Mouse (Mus musculus): ENCODE measurements at regions not wholly inside any gene's neighbourhood (a gene's known extent, or its start where the extent isn't known, plus 50 kb on each side); places are given as distances from the start of the nearest gene placed in this dataset.

DNA sequence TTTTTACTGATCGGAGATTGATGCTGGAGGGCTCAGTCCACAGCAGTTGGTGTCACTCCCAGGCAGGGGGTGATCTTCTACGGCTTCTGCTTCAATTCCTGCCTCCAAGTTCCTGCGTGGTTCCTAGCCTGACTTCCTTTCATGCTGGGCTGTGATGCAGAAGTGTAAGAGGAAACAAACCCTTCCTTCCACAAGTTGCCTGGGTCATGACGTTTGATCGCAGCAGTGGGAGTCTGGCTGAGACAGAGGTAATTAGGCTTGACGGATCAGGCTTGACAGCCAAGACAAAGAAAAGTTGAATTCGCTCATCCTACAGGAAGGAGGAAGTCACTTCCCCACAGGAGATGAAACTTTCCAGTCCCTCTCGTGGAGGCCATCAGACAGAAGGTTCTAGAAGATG, 77.2 kb upstream of the Ralgps2 start:
- in situ Hi-C loops (cut with MboI; ENCODE audit: unreplicated experiment in 2 of 2): no loop called here

DNA sequence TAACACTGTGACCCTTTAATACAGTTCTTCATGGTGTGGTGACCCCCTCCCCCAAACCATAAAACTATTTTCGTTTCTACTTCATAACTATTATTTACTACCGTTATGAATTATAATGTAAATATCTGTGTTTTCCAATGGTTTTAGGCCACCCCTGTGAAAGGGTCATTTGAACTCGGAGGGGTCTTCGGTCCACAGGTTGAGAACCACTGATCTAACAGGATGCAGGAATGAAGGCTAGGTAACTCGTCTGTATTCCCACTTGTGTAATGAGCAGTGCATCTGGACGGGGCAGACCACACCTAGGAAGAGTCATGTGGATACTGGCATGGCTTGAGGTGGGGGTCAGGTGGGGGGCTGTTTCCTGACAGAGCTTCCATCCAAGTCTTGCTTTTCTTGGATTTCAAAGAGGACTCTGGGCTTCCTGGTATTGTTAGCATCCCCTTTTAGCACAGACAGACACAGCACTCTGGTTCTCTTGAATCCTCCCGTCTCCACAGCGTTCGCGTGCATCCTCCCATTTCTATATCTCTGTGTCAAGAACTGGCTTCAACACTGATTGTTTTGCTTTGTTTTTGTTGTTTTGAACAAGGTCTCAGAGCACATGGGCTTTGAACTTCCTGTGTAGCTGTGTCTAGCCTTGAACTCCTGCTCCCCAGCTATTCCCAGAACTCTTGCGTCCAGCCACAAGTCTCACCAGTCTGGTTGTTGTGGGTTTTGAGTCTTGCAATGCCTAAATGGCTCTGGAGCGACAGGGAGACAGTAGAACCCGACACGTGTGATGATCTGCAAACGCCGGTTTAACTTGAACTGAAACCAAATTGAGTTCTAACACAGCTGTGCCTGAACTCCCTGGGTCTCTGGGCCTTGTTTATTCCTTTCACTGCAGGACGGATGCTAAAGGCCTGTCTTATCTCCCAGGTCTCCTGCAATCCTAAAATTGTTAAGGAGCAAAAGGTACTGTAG, 75.4 kb upstream of the Ralgps2 start:
- in situ Hi-C loops (cut with MboI; ENCODE audit: unreplicated experiment in 2 of 2): no loop called here

DNA sequence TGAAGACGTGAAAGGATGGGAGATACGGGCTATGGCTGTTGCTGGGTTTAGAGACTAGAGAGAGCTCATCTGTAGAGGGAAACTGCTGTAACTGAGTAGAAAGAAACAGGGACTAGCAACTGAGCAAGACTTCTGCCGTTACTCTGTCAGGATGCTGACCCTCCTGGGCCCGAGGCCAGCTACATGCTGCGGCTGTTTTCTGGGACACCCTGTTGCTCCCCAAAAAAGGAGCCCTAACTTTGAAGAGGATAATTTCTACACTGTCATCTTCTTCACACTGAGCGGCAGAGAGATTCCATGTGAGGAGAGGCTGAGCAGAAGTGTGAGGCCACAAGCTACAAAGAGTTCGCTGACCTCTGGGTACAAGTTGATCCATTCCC, 74.2 kb upstream of the Ralgps2 start:
- in situ Hi-C loops (cut with MboI; ENCODE audit: unreplicated experiment in 2 of 2): no loop called here

DNA sequence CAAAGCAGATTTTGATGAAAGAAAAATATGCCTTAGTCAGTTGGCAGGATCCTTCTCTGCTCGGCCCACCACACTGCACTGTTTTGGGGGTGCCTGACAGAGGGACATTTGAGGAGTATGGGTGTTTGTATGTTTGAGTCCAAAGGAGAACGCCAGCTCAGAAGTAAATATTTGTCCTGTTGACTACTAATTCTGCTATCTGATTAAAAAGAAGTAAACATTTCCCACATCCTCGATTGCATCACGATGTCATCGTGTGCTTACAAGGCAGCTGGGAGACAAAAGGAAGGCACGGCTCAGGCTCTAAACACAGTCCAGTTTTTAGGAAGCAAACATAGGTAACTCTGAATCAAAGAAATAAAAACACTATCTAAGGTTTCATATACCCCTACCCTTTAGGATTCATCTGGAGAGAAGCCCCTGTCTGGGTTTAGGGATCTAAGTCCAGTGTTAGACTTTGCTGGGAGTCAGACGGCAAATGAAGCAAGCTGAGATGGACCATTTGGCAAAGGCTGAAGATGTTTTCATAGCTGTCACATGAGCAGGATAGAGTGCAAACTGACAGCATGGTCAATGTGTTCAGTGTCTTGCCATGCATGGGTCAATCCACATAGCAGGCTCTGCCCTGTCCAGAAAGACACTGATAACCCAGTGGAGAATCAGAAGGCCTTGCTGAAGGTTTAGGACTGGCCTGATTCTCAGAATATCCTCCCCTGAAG, 73.7 kb upstream of the Ralgps2 start:
- in situ Hi-C loops (cut with MboI; ENCODE audit: unreplicated experiment in 2 of 2): no loop called here

DNA sequence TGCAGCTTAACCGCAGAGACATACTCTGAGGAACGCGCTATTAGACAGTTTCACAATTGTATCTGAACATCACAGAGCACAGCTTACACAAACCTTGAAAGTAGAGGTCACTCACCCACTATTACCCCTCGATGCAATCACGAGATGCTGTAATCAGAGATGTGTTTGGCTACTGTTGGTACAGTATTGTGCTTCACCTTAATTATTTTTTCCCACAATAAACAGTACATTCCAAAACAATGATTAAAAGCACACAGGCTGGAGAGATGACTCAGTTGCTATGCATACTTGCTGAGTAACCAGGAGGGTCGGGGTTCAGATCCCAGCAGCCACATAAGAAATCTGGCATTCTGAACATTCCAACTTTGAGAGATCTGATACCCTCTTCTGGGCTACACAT, 71.8 kb upstream of the Ralgps2 start:
- in situ Hi-C loops (cut with MboI; ENCODE audit: unreplicated experiment in 2 of 2): no loop called here

DNA sequence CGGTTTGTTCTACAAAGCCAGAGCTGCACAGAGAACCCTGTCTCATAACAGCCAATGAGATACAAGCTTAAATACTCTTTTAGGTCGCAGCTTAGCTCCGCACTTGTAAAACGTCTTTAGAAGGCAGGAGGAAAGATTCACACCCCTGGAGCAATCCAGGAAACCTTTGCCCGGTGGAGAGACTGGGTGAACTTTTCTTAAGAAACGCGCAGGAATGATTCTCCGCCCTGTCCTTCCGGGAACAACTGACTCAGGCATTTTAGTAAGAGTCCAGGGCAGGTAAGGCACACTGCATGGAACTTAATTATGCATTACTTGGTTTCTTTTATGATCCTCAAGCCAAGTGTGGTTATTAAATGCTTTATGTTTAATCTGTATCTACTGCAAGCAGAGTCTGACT, 70.0 kb upstream of the Ralgps2 start:
- in situ Hi-C loops (cut with MboI; ENCODE audit: unreplicated experiment in 2 of 2): no loop called here

DNA sequence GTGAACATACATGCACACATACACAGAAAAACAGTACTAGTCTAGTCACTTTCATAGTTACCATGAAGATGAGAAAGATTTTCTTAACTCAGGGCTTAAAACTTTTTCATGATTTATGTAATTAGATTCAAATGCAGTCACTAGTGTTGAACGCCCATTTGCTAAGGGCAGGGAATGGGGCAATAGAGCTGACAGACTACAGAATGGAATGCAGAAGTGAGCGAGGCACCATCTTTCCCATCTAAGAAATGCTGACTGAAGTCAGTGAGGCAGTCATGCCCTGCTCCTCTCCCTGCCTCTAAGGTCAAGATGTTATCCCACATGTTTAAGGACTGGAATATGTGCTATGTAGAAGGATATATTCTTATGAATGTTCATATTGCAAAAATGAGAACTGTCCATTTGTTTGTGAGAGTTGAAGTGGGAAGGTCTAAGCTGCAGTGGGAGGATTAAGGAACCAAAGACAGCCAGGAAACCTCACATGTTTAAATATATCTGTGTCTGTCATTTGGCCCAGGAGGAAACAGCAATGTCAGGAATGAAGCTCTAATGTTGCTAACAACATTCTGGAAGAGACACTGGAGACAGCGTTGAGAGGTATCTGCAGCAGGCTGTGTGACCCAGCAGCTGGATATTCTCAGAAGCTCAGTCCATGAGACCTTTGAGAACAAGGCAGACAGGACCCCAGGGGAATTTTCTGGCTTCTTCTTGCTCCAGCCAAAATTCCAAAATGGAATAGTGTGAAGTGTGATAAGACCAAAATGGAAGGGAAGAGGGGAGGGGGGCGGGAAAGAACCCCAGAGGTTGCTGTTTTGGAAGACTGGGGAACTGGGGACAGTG, 68.7 kb upstream of the Ralgps2 start:
- in situ Hi-C loops (cut with MboI; ENCODE audit: unreplicated experiment in 2 of 2): no loop called here

DNA sequence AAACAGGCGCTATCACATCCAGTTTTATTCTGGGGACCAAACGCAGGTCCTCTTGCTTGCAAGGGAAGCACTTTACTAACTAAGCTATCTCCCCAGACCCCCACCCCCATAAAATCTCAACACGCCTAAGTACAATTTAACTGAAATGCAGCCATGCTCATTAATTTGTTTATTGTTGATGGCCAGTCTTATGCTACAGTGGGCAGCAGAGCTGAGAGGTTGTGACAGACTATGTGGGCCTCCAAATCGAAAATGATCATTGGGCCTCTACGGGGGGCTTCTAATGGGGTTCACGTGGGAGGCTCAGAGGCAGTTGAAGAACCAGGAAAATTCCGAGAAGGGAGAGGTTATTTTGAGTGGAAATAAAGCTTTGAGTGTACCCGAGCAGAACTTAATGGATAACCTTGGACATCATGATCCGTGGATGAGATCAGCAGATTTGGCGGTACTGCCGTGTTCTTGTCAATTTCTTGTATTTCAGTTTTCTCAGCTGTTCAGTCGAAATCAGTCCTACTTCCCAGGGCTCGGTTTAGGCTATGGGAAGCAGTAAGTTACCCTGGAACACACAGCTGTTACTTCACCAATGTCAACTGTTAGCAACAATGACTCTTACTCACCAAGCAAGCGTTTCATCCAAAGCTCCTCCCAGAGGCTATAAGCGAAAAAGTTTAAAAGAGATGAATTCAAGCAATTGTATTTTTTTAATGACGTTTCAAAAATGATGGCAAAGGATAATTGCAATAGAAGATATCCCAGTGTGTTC, 65.1 kb upstream of the Ralgps2 start:
- in situ Hi-C loops (cut with MboI; ENCODE audit: unreplicated experiment in 2 of 2): loop anchor here in 1 of 2 experiments (5.0 kb wide), 1 partner anchor 33 kb away; no protein-coding TSS in a partner anchor

DNA sequence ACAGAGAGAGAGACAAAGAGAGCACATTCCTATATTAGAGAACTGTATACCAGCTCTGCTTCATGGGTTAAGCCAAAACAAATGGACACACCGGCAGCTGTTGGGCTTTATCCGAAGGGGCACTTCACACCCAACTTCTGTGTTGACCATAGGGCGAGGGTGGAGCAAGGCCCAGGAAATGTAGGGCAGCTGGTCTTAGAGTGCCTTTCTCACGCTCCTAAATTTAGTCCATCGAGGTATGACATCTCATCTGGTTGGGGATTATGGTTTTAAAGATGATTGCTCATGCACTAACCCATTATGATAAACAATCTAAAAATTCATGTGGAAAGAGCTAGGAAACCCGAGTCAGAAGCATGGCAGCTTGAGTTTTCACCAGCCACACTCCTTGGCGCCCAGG, 63.6 kb upstream of the Ralgps2 start:
- in situ Hi-C loops (cut with MboI; ENCODE audit: unreplicated experiment in 2 of 2): loop anchor here in 1 of 2 experiments (5.0 kb wide), 1 partner anchor 34 kb away; no protein-coding TSS in a partner anchor

DNA sequence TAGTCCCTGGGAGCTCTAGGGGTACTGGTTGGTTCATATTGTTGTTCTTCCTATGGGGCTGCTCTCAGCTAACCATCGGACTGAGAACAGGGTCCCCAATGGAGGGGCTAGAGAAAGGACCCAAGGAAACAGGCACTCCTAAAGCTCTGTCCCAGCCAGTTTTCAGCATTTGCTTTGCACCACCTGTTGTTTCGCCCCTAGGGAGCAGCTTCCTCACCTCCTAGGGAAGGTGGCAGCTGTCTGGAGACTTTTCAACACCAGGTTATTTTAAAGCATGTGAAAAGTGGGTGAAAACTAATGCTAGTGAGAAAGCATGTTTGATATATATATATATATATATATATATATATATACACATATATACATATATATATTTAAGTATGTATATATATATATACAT, 62.8 kb upstream of the Ralgps2 start:
- in situ Hi-C loops (cut with MboI; ENCODE audit: unreplicated experiment in 2 of 2): loop anchor here in 1 of 2 experiments (5.0 kb wide), 1 partner anchor 35 kb away; no protein-coding TSS in a partner anchor

DNA sequence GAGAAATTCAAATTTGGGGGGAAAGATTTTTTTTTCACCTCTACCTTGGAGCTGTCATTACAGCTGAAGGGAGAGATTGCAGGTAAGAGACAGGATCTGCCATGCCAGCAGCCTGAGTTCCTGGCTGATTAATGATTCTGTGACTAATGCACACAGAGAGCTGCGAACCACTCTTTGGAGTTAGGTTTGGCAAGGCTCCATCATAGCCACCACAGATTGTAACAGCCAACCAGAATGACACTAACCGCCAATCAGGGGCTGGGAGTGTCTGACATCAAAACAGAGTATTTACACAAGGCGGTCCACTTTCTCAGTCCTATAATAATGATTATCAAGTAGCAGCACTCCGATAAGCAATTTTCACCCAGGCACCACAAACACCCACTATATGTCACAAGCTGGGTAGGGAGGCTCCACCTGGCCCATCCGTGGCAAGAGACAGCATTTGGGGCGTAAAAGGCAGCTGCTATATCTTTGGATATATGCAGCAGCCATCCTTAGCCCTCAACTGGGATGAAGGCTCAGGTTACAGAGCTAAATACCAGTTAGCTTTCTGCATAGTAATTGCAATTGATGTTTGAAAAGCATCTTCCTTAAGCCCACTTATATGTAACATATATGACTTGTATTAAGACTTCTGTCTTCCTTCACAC, 61.7 kb upstream of the Ralgps2 start:
- in situ Hi-C loops (cut with MboI; ENCODE audit: unreplicated experiment in 2 of 2): loop anchor here in 1 of 2 experiments (5.0 kb wide), 1 partner anchor 36 kb away; no protein-coding TSS in a partner anchor

DNA sequence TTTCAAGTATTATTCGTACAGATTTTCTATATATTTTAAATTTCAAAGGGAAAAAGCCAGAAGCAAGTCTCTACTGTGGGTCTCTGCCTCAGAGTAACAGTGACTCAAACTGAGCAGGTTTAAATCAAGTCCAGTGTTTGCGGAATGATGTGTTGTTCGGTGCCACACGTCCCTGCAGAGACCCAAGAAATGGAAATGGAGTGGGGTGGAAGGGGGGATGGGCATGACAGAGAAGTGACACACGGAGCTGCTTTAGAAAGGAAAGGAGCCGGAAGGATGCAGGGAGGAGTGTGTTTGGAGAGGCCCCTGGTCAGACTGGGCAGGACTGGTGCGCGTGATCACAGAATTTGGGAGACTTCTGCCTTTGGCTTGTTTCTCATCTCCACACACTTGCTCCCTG, 60.5 kb upstream of the Ralgps2 start:
- in situ Hi-C loops (cut with MboI; ENCODE audit: unreplicated experiment in 2 of 2): loop anchor here in 1 of 2 experiments (5.0 kb wide), 1 partner anchor 37 kb away; no protein-coding TSS in a partner anchor

DNA sequence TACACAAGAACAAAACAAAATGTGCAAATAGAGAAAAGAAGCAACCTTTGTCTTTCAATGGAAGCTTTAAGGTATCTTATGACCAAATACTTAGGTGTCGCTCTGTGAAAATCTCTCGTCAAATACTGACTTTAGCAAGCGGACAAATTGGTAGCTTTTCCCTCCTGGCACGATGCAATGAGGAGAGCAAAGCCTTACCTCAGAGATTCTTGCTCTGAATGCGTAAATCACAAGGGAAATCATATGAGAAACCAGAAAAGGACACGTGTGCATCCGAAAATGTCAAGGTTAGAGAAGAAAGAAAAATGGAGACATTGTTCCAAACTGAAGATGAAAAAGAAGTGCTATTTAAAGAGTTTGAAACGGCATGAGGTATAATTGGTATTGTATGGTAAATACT, 59.8 kb upstream of the Ralgps2 start:
- in situ Hi-C loops (cut with MboI; ENCODE audit: unreplicated experiment in 2 of 2): no loop called here

DNA sequence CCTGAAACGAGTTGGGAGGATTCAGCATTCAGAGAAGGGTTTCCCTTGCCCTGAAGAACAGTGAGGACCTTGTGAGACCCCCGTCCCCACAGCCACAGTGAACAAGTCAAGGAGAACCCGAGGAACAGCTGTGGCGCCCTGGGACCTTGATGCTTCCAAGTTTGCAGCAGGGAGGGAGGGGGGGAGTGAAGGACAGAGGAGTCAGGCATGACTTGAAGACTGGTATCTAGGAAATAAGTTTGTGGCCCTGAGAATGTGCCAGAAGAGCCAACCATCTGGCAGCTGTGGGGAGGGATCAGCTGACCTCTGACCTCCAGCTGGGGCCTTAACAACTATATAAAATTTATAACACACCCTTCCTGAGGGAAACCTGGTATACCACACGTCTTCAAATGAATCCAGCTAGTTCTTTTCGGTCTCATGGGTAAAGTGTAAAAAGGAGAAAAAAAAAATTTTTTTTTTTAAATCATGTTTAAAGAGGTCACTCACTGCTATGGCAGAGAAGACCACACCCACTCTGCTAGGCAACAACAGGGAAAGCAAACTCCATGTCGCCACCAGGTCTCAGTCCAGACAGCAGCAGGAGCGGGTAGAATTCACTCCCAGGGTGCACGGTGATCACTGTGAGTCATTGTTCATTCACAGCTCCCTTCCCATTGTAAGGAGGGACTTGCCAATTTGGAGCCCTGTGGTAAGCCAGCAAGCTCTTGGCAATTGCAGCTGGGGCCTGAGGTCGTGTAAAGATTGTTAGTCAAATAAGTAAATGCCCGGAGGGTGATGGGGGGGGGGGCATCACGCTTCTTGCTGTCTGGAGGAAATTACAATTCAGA, 58.3 kb upstream of the Ralgps2 start:
- in situ Hi-C loops (cut with MboI; ENCODE audit: unreplicated experiment in 2 of 2): no loop called here

DNA sequence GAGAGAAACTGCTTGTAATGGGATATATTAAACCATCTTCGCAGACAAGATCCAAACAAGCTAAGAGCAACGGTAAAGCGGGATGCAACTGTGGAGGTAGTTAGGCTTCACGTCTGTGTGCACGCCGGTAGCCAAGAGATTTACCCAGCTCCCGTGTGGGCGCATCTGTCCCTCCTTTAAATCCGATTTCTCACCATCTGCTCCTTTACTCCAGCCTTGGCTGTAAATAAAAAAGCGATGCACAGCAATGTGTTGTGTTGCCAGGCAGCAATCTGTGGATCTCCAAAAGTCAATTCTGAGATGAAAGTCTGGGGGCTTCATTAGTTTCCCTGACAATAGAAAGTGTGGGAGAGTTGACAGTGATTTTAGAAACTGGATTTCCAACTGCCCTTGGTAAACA, 57.6 kb upstream of the Ralgps2 start:
- in situ Hi-C loops (cut with MboI; ENCODE audit: unreplicated experiment in 2 of 2): no loop called here

DNA sequence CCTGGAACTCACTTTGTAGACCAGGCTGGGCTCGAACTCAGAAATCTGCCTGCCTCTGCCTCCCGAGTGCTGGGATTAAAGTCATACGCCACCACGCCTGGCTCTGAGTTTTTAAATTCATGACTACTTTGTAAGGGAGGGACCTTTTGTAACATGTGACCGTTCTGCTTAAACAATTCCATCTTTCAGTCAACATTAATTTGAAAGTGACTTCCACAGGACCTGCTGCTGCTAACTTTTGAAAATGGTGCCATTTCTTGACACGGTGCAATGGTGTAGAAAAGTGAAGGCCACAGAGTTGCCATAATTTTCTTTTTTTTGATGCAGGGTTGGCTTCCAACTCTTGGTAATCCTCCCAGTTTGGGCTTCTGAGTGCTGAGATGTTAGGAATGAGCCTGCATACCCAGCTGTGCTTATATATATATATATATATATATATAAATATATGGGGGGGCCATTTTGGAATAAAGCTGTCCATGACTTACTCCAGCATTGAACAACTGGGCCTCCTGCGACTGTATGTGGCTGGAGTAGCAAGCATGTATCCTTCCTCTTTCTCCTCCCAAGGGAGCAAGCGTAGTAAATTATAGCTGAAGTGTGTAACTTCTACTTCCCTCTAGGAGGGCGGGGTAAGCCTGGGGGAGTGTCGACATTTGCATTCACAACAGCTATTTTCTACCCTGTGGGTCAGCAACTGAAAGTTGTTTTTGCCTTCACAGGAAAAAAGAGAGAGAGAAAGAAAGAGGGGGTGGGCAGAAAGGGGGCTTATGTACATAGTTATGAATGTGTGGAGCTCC, 56.9 kb upstream of the Ralgps2 start:
- in situ Hi-C loops (cut with MboI; ENCODE audit: unreplicated experiment in 2 of 2): no loop called here

DNA sequence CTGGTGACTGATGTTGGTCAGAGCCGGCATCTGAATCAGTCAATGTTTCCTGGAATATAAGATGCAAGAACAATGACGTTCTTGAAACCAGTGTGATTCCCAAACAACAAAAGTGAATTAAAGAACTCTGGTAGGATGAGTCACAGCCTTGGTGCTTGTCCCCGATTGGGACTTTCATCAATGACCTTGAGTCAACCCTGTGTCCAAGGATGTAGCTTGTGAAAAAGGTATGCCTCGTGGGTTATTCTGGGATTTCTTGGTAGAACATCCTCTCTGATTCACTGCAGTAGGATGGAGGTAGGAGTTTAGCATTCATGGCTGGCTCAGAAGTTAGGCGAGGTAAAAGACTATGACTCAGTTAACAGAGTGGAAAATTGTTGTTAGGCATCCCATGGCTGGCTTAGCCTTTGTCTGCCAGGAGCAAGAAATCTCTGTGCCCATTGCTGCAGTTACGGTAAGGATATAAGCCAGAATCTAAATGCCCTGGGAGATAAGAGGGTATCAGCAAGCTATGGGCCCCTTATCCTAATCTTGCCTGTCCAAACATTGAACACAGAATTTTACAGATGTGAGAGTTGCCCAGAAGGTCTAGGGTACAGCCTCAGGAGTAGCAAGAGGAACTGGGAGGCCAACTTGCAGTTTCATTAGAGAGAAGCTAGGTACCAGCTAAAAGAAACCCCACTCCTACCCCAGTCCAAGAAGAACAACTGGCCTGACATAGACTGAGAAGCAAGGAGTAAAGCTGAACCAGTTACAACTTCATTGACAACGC, 55.9 kb upstream of the Ralgps2 start:
- in situ Hi-C loops (cut with MboI; ENCODE audit: unreplicated experiment in 2 of 2): no loop called here
